Mouse (Mus musculus): ENCODE measurements around the gene Sf1. TPM values are rescaled to one million over a fixed set of nuclear protein-coding genes. Genes with fewer than 3 reads are reported as not detected.

The Sf1 gene
- total RNA-seq, 2 experiments from 2014 or later, result 208 to 222 TPM

- no peak for DNase-seq (ENCODE audit: low spot score in 2 of 2)
- Histone ChIP-seq H3K4me3 (no peak overlapping the region), H3K27ac (no peak overlapping the region)
- no peak for TF ChIP-seq CTCF (conservative IDR thresholded peaks at IDR 0.05)
Observed at GRCm38 (mm10) chr19:6425595-6425994, 62.1 kb downstream of the Sf1 start.

GRCm38 (mm10) chr19:6426703-6427500 lies 63.4 kb downstream of the Sf1 start:
- DNase-seq (ENCODE audit: low spot score in 2 of 2), result no peak
- TF ChIP-seq CTCF (conservative IDR thresholded peaks at IDR 0.05), result no peak
- Histone ChIP-seq H3K4me3 (no peak overlapping the region), H3K27ac (no peak overlapping the region; the same call in 1 of the 2 replicates)

Small RNAs within 50 kb of the gene (microRNA-seq; reads per million reads assigned to microRNA genes)
- gene Mir6989, result 2.2 to 4.2 reads per million in 2 experiments

Other genes with a start within 250 kb of the Sf1 start
- 10 to 100 TPM; 14.0 to 15.0 TPM for gene Sac3d1, start 245.0 kb upstream of the Sf1 start, total RNA-seq (2021)
- gene Snx15, start 235.4 kb upstream of the Sf1 start, total RNA-seq (2021), result 10 to 100 TPM; 43.5 to 46.0 TPM
- under 1 TPM in 1 of 2 experiments, not detected in 1; 0.29 TPM for gene Batf2, start 222.7 kb upstream of the Sf1 start, total RNA-seq (2021)
- 10 to 100 TPM; 72.1 to 76.9 TPM for gene Arl2, start 222.1 kb upstream of the Sf1 start, total RNA-seq (2021)
- gene Majin, start 179.3 kb upstream of the Sf1 start, total RNA-seq (2021), result not detected
- gene Gpha2, start 137.3 kb upstream of the Sf1 start, total RNA-seq (2021), result not detected
- gene Ppp2r5b, start 127.8 kb upstream of the Sf1 start, total RNA-seq (2021), result 100 to 1,000 TPM; 127 to 137 TPM
- 10 to 100 TPM; 32.5 to 39.0 TPM for gene Atg2a, start 122.0 kb upstream of the Sf1 start, total RNA-seq (2021)
- gene Ehd1, start 87.0 kb upstream of the Sf1 start, total RNA-seq (2021), result 10 to 100 TPM; 80.2 to 82.3 TPM
- 1 to 10 TPM; 5.0 to 5.6 TPM for gene Cdc42bpg, start 57.2 kb upstream of the Sf1 start, total RNA-seq (2021)
- gene Men1, start 28.7 kb upstream of the Sf1 start, total RNA-seq (2021), result 10 to 100 TPM; 63.3 to 72.1 TPM
- 100 to 1,000 TPM in 1 of 2 experiments, 10 to 100 TPM in 1; 81.9 to 105 TPM for gene Map4k2, start 22.6 kb upstream of the Sf1 start, total RNA-seq (2021)
- gene Pygm, start 20.7 kb downstream of the Sf1 start, total RNA-seq (2021), result 10 to 100 TPM; 13.0 to 18.8 TPM
- 10 to 100 TPM; 31.3 to 36.7 TPM for gene Rasgrp2, start 35.6 kb downstream of the Sf1 start, total RNA-seq (2021)
- gene Nrxn2, start 55.0 kb downstream of the Sf1 start, total RNA-seq (2021), result 100 to 1,000 TPM; 405 to 437 TPM
- gene Slc22a12, start 179.3 kb downstream of the Sf1 start, total RNA-seq (2021), result under 1 TPM; 0.20 to 0.37 TPM

All from layer of hippocampus, adult 2 months (tissue).